Mouse (Mus musculus) urinary bladder, postnatal 36 days (tissue): Measurements from ENCODE around the gene Lhx6.
"Not testable (repeated sequence)": the region's sequence is repeated elsewhere in the genome, so short reads cannot be mapped to it uniquely, and the experiment has no call there.

Experiments used
- DNase-seq, 2 experiments: peaks; one replicate each; pipeline ENCODE4 v3.0.0; 2022; ENCODE audit warnings: low spot score in 2 of 2, mixed read lengths in 1 of 2

Gene Lhx6

GRCm38 (mm10) chr2:36104956-36105741 lies at the start of gene Lhx6:
Lhx6 (minus strand) TSS chr2:36105408.
- DNase-seq, result no peak

GRCm38 (mm10) chr2:36152401-36152800 lies 47.2 kb upstream of the Lhx6 start:
- not testable (repeated sequence) for DNase-seq

DNA sequence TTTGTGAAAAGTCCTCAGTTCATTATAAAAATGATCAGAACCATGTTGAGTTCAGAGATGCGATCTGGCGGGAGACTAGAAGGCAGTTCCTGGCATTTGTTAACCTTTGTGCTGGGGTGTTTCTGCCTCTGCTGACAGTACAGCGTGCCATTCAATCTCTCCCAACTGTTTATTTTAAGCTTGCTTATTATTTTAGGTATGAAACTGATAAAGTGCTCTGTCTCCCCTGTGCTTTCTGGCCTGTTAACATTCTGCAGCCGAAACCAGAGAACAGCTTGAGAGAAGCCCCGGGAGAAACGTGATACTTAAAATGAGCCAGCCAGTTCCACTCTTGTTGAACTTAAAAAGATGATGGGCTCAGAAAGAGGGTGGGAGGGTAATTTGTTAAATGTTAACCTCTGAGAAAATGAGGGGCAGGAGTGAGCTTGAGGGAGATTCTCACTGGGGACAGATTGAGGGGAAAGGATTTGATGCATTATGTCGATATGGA lies 43.7 kb upstream of the Lhx6 start:
- DNase-seq, result no peak

DNA sequence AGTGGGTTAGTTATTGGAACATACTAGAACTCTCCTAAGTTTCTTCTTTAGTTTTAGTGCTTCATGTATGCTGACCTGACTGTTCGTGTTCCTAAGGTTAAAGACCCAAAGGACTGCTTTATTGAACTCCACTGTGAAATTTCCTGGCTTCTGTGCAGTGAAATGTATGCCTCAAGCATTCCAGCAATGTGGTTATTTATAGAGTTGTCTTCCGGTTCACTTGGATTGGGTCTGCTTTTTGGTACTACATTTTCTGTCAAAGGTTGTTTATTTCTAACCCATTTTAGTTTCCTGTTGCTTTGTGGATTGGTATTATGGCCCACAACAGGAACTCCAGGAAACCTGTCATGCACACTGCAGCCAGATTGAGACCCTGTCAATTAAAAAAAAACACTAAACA lies 33.9 kb upstream of the Lhx6 start:
- no peak for DNase-seq

GRCm38 (mm10) chr2:36136300-36136941 lies 31.2 kb upstream of the Lhx6 start, which contains the start of the genes Mrrf and Rbm18:
Mrrf (plus strand) TSS chr2:36136389.
Rbm18 (minus strand) TSS chr2:36136773.
- peak; percentile 89 to 93 for DNase-seq

- no peak for DNase-seq
Measured at GRCm38 (mm10) chr2:36135887-36136286, 30.7 kb upstream of the Lhx6 start.

DNA sequence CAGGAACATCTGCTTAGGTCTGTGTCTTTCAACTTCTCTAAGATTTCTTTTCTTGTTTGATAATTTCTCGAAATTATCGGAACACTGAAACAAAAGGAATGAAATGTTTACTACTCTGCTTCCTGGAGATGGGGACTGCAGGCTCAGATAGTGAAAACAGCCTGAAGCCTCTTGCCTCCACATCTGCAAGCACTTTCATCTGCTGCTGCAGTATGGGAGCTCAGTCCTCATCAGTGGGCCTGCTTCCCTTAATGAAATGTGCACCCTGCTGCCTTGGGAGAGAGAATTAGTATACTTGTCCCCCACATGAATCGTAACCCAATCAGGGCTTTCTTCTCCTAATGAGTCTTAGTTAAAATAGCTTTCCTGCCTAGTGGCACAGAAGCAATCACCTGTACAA lies 23.8 kb upstream of the Lhx6 start:
- DNase-seq, result no peak

DNA sequence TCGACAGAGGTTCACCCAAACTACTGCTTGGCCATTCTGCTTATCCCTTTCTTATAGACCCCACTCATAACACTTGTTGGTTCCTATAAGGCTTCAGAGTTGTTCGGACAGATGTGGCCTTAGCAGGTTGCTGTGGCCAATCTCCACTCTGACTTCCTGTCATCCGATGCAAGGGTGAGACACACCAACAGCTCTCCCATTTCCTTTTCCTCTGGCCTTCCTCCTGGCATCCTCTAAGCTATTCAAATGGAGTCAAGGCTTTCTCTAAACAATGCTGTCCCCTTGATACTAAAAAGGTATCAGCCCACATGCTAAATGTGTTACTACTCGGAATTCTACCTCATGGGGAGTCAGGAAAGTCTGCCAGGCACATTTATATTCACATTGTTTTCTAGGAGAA lies 22.8 kb upstream of the Lhx6 start:
- no peak for DNase-seq

DNA sequence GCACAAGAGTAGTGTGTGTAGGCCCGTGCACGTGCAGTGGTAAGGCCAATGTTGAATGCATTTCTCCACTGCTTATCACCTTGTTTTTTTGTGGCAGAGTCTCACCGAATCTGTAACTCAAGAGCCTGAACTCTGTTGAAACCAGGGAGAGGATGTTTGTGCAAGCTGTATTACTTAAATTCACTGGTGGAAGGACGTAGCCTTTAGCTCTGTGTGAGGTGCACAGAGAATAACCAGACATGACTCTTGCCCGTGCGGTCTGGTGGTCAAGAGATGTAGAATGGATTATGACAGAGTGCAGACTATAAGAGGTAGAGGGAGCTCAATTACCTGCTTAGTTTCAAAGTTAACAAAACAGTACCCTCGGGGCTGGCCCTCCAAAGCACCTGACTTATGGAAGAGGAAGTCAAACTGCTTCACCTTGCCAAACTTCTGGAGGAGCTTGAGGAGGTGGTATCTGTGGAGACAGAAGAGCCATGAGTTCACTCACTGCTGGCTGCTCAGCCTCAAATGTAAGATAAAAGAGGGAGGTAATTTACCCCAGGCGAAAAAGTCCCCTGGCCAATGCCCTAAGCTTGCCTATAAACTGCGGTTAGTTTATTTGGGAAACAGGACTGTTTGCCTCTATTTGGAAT lies 21.7 kb upstream of the Lhx6 start:
- no peak for DNase-seq

DNA sequence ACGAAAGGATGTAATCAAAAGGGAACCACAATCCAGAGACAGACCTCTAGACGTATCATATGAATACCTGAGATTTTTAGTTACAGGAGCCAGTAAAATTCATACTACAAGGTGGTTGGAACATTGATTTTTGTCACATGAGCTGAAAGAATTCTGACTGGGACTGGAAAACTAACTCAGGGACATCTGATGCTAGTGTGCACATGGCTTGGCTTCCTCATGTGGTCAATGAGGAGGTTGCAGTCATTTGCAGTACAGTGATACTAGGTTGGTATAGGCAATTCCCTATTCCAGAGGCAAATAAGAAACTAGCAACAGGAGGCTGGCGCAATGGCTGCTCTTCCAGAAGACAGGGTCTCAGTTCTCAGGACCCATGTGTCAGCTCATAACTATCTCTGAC lies 7.4 kb upstream of the Lhx6 start:
- DNase-seq, result no peak

- DNase-seq, result no peak
Measured at GRCm38 (mm10) chr2:36108615-36109014, 3.4 kb upstream of the Lhx6 start.

GRCm38 (mm10) chr2:36104436-36104955 lies 712 bp downstream of the Lhx6 start:
- DNase-seq, result no peak

DNA sequence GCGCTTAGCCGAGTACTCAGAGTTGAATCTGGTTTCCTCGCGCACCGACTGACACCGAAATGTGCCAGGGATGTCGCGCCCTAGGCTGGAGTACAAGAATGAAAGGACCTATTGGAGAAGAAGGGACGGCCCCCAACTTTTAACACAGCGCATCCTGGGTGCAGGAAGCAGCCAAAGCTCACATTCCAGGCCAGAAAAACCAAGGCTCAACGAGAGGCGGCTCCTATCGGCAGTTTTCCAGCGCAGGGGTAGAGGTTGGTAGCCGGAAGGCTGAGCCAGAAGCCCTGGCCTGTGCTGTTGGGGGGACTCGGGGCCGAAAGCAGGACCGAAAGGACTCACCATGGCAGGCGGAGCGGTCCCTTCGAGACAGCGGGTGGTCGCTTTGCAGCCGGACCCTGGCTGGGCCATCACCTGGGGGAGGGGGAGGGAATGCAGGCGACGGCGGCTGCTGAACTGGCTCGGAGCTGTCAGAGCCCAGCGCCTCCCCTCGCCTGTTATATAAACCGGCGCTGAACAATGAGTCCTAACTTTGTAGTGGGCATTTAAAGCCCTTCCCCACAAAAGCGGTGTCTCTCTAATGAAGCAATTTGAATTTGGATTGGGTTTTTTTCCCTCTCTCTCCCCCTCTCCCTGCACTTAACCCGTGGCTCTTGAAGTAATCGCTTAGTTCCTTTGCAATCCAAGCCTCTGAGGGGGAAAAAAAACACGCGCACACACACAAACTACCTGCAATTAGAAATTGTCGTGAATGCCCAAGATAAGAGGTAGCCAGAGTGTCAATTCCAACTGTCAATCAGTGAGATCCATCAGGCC lies 1.4 kb downstream of the Lhx6 start:
- no peak for DNase-seq

DNA sequence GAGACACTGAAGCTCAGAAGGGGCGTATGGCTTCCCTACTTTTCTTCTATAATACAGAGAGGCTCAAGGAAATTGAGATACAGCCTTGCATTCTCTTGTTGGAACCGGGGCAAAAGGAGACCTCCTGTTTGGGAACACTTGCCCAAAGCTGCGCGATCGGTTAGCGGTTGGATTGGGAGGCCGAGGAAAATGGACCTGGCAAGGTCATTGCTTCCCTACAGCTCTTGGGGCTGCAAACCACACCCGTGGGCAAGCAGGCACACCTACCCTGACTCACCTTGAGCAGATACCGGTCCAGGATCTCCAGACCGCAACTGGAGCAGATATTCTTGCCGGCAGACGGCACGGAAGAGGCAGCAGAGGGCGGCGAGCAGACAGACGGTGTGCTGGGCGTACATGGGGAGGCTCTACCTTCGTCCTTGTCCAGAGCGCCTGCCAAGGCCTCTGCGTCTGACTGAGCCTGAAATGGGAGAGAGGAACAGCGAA lies 2.1 kb downstream of the Lhx6 start:
- no peak for DNase-seq

DNA sequence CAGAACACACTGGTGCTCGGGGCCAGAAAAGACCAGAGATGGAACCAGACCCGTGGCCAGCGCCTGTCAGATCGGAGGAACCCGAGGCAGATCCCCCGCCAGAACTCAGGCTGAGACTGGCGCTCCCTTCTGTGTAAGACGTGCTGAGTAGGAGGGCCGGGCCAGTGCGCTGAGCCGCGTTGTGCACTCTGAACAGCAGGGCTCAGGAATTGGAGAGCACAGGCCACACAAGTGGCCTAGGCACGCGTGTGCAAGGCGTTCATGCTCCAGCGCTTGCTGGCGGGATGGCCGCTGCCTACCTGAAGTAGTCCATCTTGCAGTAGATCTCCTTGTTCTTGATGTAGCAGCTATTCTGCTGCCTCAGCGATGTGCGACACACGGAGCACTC lies 2.7 kb downstream of the Lhx6 start:
- no peak for DNase-seq

- DNase-seq, result no peak
Measured at GRCm38 (mm10) chr2:36101866-36102558, 3.2 kb downstream of the Lhx6 start.

DNA sequence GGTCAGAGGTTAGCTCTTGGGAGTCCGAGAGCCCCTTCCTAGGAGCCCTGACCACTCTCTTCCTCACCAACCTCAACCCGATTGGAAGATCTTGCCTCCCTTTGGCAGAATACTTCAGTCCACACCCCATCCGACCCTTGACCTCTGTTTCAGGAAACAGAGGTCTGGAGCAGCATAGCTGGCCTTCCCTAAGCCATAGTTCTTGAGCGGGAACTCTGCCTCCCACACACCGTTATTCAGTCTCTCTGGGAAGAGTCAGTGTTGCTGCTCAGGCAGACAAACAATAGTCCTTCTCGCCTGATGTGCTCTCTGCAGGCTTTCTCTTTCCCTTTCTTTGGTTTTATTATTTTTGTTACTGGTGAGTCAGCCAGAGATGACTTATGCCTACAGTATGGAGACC lies 5.5 kb downstream of the Lhx6 start:
- no peak for DNase-seq

- DNase-seq, result no peak
Measured at GRCm38 (mm10) chr2:36098021-36098420, 7.2 kb downstream of the Lhx6 start.

DNA sequence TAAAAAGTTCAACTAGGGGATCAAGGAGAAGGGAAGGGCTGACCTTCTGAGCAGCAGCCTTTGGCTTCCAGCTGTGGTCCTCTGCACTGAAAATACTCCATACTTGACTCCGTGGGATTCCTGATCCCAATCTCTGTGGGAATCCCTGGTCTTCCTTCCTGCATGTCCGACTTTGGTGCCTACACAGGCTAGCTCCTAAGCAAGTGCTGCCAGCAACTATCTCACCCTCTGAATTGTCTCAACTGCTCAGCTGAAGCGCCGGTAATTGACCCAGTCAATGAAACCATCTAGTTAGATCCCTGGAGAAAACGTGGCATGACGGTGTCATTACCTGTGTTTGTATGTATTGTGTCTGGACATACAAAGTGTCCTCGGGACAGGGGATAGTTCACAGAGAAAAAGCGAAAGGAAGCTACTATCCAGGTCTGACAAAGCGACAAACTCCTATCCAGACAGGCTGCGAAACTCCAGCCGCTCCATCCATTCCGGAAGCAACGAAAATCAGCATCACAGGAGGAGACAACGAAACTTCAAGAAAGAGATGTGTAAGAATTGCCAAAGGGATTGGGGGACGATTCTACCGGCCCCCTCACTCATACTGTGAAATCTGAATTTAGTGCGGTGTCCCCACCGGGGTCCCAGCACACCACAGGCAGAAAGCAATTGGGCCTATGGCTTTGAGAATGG lies 7.9 kb downstream of the Lhx6 start:
- no peak for DNase-seq

DNA sequence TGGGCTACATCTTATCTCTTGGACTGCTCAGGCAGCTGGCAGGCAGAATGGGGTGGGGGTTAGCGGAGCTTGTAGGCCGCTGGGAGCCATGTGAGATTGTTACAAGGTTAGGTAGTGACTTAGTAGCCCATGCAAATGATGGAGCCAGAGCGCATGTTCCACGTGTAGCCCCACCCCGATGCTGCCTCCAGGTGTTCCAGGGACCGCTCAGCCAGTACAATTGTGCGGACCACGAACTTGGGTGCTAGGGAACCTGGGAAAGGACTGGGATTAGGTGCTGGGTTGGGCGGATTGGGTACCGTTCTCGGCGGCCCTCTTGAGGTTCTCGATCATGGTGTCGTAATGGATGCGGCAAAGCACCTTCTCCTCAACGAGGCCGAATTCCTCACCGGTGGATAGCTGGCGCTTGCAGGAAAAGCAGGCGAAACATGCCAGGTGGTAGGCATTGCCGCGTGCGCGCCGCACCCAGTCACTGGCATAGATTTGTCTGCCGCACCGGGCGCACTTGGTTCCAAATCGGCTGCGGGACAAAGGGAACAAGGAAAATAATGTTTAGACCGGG lies 11.2 kb downstream of the Lhx6 start:
- DNase-seq, result no peak
